Mouse (Mus musculus) intestine, embryonic 15.5 days (tissue): ENCODE data around the gene Havcr2. TPM values are rescaled to one million over a fixed set of nuclear protein-coding genes. Genes with fewer than 3 reads are reported as not detected.

ENCODE experiments used
- ATAC-seq: fragments of 200-750 bp; cut with Nextera tagmentation; 2 replicates; pipeline ENCODE4 v1.8.0; 2017; ENCODE audit warnings: moderate TSS enrichment, moderate library complexity
- H3K27ac ChIP-seq: fragments of 300-500 bp; sonication (generic); 2 replicates; pipeline ENCODE4 v1.5.1; 2015; ENCODE audit warnings: mild to moderate bottlenecking, inconsistent platforms
- H3K27me3 ChIP-seq: fragments of 300-500 bp; sonication (generic); replicated peaks from 2 replicates; pipeline ENCODE4 v1.6.1; 2015; ENCODE audit warnings: inconsistent platforms
- H3K36me3 ChIP-seq: fragments of 300-500 bp; sonication (generic); 2 replicates; pipeline ENCODE4 v1.6.1; 2015; ENCODE audit warnings: inconsistent platforms
- H3K4me1 ChIP-seq: fragments of 300-500 bp; sonication (generic); replicated peaks from 2 replicates; pipeline ENCODE4 v1.6.1; 2015; ENCODE audit warnings: inconsistent platforms
- H3K4me2 ChIP-seq: fragments of 300-500 bp; sonication (generic); replicated peaks from 2 replicates; pipeline ENCODE4 v1.6.1; 2015; ENCODE audit warnings: mild to moderate bottlenecking, inconsistent platforms
- H3K4me3 ChIP-seq: fragments of 300-500 bp; sonication (generic); replicated peaks from 2 replicates; pipeline ENCODE4 v1.5.1; 2015; ENCODE audit warnings: inconsistent platforms
- H3K9ac ChIP-seq: fragments of 300-500 bp; sonication (generic); 2 replicates; pipeline ENCODE4 v1.6.1; 2015; ENCODE audit warnings: inconsistent platforms
- H3K9me3 ChIP-seq: fragments of 300-500 bp; sonication (generic); 2 replicates; pipeline ENCODE4 v1.6.1; 2016; ENCODE audit warnings: inconsistent platforms
- WGBS: fragments of 180-500 bp; shearing (Covaris S2); methylation state at CpG from one replicate; pipeline ENCODE4 v1.1.7; 2015; 5-methylcytosine and 5-hydroxymethylcytosine counted together
- polyA plus RNA-seq: library from polyadenylated mRNA; unstranded; fragments of >200 nt; fragmentation: Nextera tagmentation; extraction: Ambion mirVana; gene quantifications from 2 replicates; pipeline ENCODE4 v1.2.1, GENCODE M21; 2015

Havcr2 gene
- polyA plus RNA-seq, 1 experiment from 2014 or later = 0.08 TPM

DNA sequence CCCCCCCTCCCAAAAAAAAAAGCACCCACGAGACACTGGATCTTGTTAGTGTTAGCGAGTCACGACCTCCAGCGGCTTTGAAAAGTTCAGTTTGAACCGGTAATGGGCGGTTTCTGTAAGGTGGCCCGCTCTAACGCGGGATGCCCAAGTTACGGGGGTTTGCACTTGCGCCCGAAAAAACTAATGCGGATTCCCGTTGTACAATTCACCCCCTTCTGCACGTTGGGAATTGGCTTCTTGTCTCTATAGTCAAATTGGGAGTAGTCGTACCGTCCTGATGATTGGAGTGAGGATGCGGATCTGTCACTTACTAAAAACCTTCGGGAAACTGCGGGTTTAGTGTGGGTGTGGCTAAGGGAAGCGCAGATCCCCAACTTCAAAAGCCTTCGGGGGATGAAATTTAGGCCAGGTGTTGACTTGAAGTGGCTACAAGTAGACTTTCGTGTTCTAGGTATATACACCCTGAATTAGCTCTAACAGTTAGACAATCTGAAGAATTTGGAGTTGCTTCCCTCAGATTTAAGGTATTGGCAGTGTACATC lies 17.2 kb upstream of the Havcr2 start:
- H3K27ac ChIP-seq = peak overlapping the region; percentile 92; the same call in 1 of the 2 replicates
- WGBS = 1% methylated on average over 23 of the region's 23 CpGs
- no peak; the same call in 1 of the 2 replicates for ATAC-seq

DNA sequence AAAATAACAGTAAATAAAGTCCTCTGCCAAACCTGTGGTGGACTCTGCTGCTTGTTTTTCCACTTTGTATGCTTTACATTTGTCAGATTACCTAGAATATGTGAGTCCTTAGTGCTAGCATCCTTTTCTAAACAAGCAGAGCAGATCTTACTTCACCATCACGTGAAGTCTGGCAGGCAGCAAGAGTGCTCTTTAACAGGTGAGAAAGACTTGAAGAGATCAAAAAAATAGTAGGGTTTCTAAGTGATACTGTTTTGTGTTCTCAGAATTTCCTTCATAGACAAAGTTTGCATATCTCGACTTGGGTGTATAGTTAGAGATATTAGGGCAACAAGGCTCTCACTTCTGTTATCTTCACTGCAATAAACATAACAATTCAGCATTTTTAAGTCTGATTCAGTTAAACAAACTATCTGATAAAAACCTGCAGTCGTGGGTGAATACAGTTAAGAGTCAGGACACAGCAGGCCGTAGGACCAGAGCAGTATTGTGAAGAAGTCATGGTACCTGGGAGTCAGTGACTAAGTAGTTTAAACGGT lies 15.7 kb upstream of the Havcr2 start:
- H3K27me3 ChIP-seq = no peaks in the 10 kb centered on the region
- no peak overlapping the region for H3K9ac ChIP-seq
- no peak for ATAC-seq
- H3K4me1 ChIP-seq = peaks cover 3% of the 10 kb centered on the region; the same call in 1 of the 2 replicates
- 75% methylated on average over 5 of the region's 5 CpGs for WGBS
- no peaks in the 10 kb centered on the region; the same call in 1 of the 2 replicates for H3K36me3 ChIP-seq
- H3K4me3 ChIP-seq = no peak overlapping the region
- no peaks in the 10 kb centered on the region for H3K9me3 ChIP-seq
- H3K4me2 ChIP-seq = no peak overlapping the region
- H3K27ac ChIP-seq = no peak overlapping the region

More for the DNA sequence above, 17.2 kb upstream of the Havcr2 start:
- H3K4me1 ChIP-seq = peaks cover 3% of the 10 kb centered on the region; the same call in 1 of the 2 replicates
- H3K9me3 ChIP-seq = no peaks in the 10 kb centered on the region
- no peaks in the 10 kb centered on the region for H3K36me3 ChIP-seq
- H3K4me3 ChIP-seq = peak overlapping the region; percentile 77
- peak overlapping the region; percentile 70 for H3K4me2 ChIP-seq
- no peaks in the 10 kb centered on the region for H3K27me3 ChIP-seq
- peak overlapping the region; percentile 89 for H3K9ac ChIP-seq

DNA sequence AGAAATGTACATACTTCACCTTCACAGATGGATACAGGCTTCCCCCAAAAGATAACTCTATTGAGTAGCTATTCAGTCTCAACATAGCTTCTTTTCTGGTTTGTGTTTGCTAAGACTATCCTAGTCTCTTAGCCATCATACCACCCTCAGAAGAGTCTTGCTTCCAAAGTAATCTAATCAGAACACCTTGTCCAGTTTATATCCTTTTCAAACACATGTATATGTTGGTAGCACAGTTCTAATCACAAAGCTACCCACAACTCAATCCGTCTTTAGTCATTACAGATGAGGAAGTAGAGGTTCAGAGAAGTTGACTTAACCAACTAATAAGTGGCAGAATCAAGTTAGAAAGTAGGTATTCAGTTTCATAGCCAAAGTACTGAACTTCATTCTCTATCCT lies 13.0 kb upstream of the Havcr2 start:
- Histone ChIP-seq H3K4me2 (no peak overlapping the region), H3K4me1 (peaks cover 3% of the 10 kb centered on the region; the same call in 1 of the 2 replicates), H3K36me3 (no peaks in the 10 kb centered on the region; the same call in 1 of the 2 replicates), H3K27me3 (no peaks in the 10 kb centered on the region), H3K9ac (no peak overlapping the region), H3K9me3 (no peaks in the 10 kb centered on the region), H3K27ac (no peak overlapping the region), H3K4me3 (no peak overlapping the region)
- WGBS = 84% methylated on average over 1 of the region's 1 CpGs
- ATAC-seq = no peak

DNA sequence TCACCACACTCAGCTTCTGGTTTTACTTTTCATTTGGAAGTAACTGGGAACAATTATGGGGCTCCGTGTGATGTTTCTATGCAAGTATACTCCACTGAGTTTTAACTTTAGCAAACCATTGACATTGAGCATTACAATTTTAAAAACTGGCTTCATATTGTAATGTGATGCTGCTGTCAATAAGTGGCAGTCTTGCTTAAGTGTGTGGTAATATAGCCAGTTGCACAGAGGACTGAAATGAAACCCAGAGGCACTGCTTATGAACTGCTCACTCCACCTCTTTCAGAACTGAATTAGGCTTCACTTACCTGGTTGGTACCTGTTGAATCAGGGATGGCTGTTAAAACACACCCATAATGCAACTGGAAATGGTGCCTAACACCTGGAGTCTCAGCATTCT lies 11.6 kb upstream of the Havcr2 start:
- Histone ChIP-seq H3K9ac (no peak overlapping the region), H3K4me2 (no peak overlapping the region), H3K27me3 (no peaks in the 10 kb centered on the region), H3K27ac (no peak overlapping the region), H3K36me3 (no peaks in the 10 kb centered on the region; the same call in 1 of the 2 replicates), H3K4me1 (no peaks in the 10 kb centered on the region), H3K9me3 (no peaks in the 10 kb centered on the region), H3K4me3 (no peak overlapping the region)
- WGBS = 87% methylated on average over 1 of the region's 1 CpGs
- no peak for ATAC-seq

DNA sequence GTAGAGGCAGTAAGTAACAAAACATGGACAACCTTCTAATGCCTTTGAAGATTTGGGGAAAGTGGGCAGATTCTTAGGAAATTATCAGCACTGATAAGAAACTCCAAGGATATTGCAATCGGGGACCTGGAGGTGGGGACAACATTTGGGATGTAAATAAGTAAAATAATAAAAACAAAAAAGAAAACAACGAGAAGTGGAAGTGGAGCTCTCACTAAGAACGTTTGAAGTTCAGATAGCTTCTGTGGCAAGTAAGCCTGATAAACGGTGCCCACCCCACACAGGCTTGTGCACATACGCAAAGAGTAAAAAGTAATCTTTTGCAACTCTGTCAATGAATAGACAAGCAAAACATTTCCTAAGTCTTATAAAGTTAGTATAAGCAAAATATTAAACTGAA lies 10.8 kb upstream of the Havcr2 start:
- no peak overlapping the region for H3K4me3 ChIP-seq
- H3K9me3 ChIP-seq = no peaks in the 10 kb centered on the region
- H3K27me3 ChIP-seq = no peaks in the 10 kb centered on the region
- no peaks in the 10 kb centered on the region for H3K4me1 ChIP-seq
- H3K36me3 ChIP-seq = no peaks in the 10 kb centered on the region; the same call in 1 of the 2 replicates
- no peak for ATAC-seq
- no peak overlapping the region for H3K9ac ChIP-seq
- no peak overlapping the region for H3K4me2 ChIP-seq
- 80% methylated on average over 5 of the region's 5 CpGs for WGBS
- H3K27ac ChIP-seq = no peak overlapping the region

DNA sequence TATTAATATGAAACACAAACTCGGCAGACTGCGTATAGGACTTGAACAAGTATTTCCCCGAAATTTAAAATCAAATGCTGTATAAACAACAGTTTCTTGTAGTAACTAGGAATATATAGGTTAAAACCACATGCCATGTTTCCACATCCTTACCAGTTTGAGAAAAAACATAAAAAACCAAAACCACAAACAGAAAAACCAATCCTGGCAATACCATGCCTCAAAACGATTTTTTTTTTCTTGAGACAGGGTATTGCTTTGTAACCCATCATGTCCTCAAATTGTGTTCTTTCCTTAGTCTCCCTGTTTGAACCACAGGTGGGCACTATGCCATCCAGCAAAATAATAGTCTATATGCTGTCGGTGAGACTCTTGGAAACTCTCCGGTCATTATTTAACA lies 8.6 kb upstream of the Havcr2 start:
- Histone ChIP-seq H3K9me3 (no peaks in the 10 kb centered on the region), H3K4me1 (no peaks in the 10 kb centered on the region), H3K9ac (no peak overlapping the region), H3K27me3 (no peaks in the 10 kb centered on the region), H3K27ac (no peak overlapping the region), H3K4me3 (no peak overlapping the region), H3K4me2 (no peak overlapping the region), H3K36me3 (no peaks in the 10 kb centered on the region; the same call in 1 of the 2 replicates)
- 88% methylated on average over 6 of the region's 6 CpGs for WGBS
- no peak for ATAC-seq

DNA sequence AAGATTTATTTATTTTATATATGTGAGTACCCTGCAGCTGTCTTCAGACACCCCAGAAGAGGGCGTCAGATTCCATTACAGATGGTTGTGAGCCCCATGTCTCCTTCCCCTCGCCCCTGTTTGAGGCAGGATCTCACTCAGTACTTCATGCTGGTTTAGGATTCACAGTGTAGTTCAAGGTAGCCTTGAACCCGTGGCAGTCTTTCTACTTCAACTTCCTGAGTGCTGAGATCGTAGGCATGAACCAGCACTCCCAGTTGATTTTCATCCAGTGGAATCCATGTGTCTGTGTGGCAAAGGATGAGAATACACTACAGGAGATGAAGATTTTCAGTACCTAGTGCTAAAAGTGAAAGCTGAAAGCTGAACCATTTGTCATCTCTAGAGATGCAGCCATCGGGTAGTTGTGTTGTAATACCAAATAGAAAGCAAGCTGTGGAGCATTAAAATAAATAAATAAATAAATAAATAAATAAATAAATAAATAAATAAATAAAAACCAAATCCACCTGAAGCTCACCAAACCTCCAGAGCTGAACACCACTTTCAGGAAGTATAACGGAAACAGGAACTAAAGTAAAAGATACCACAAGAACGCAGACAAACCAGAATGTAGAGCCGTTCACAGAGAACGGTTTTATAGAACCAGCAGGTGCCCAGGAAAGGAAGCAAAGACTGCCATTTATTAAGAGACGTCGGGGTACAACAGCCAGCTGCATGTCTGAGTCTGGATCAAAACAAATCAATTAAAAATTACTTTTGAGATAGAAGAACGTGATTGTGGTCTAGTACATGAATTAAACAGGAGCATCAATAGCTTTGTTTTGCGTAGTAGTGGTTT lies 6.9 kb upstream of the Havcr2 start:
- Histone ChIP-seq H3K4me3 (no peak overlapping the region), H3K4me1 (no peaks in the 10 kb centered on the region), H3K27me3 (no peaks in the 10 kb centered on the region), H3K36me3 (no peaks in the 10 kb centered on the region; the same call in 1 of the 2 replicates), H3K9me3 (no peaks in the 10 kb centered on the region), H3K9ac (no peak overlapping the region), H3K27ac (no peak overlapping the region), H3K4me2 (no peak overlapping the region)
- ATAC-seq = no peak
- WGBS = 77% methylated on average over 13 of the region's 13 CpGs

DNA sequence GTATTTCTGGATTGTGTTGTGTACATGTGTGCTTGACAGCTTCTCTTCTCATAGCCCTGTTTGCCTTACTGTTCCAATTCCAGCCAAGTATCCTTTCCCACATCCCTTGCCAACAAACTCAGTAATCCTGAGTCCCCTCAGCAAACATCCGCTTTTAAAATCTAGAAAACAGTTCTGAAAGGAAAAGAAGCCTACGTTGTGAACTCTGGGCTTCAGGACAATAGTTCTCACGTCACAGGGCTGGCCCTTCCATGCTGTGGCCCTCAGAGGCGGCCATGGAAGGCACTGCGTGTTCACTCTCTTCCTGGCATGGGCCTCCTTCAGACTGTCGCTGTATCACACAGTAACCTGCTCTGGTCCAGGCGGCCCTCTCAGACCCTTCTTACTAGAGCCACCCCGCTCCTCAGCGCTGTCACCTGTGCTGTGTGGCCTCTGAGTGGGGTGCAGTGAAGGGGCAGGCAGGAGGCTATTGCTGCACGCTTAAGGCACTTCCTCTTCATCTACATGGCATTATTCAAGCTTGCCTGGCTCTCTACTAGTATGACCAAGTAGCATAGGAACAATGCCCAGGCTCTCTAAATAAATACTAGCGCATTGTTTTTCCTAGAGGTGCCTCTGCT lies 5.2 kb upstream of the Havcr2 start:
- no peak overlapping the region for H3K4me3 ChIP-seq
- H3K36me3 ChIP-seq = no peaks in the 10 kb centered on the region
- no peak overlapping the region for H3K4me2 ChIP-seq
- H3K27me3 ChIP-seq = no peaks in the 10 kb centered on the region
- H3K4me1 ChIP-seq = no peaks in the 10 kb centered on the region
- H3K9me3 ChIP-seq = no peaks in the 10 kb centered on the region
- H3K27ac ChIP-seq = no peak overlapping the region
- 75% methylated on average over 11 of the region's 11 CpGs for WGBS
- ATAC-seq = no peak
- H3K9ac ChIP-seq = no peak overlapping the region

DNA sequence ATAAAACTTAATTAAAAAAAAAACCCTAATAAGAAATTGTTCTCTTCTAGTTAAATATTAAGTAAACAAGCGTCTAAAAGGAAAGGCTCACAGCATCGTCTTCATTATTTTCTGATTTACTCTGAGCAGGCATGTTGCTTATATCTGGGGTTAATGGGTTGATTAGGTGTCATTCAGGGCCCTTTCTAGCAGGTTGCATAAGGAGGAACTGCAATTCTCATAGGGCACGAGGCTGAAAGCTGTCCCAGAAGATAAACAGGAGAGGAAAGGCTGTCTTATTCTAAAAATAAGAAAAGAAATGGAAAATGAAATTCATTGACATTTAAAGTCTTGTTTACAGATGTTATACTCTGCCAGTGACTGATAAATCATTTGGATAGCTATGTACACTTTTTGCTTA lies 5.2 kb downstream of the Havcr2 start:
- Histone ChIP-seq H3K27me3 (no peaks in the 10 kb centered on the region), H3K9me3 (no peaks in the 10 kb centered on the region), H3K27ac (no peak overlapping the region), H3K4me1 (no peaks in the 10 kb centered on the region), H3K36me3 (no peaks in the 10 kb centered on the region), H3K4me3 (no peak overlapping the region), H3K4me2 (no peak overlapping the region), H3K9ac (no peak overlapping the region)
- no peak for ATAC-seq
- WGBS = 71% methylated on average over 3 of the region's 3 CpGs

DNA sequence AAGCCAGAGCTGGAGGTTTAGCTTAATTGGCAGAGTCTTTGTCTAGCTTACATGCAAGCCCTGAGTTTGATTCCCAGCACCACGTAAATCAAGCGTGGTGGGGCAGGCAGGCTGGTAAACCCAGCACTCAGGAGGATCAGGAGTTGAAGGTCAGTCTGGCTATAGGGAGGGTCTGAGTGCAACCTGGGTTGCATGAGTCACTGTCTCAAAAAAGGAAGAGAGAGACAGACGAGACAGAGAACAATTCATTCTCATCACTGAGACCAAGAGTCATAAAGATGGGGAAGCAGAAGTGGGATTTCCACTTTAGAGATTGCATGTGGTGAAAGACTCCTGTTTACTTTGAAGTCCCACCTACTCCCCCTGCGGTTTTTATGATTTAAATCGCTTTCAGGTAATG lies 6.6 kb downstream of the Havcr2 start:
- WGBS = 69% methylated on average over 5 of the region's 5 CpGs
- no peaks in the 10 kb centered on the region for H3K27me3 ChIP-seq
- no peak overlapping the region for H3K4me3 ChIP-seq
- H3K36me3 ChIP-seq = no peaks in the 10 kb centered on the region
- no peaks in the 10 kb centered on the region for H3K9me3 ChIP-seq
- no peak overlapping the region for H3K9ac ChIP-seq
- no peak for ATAC-seq
- no peak overlapping the region for H3K4me2 ChIP-seq
- H3K4me1 ChIP-seq = no peaks in the 10 kb centered on the region
- H3K27ac ChIP-seq = no peak overlapping the region

DNA sequence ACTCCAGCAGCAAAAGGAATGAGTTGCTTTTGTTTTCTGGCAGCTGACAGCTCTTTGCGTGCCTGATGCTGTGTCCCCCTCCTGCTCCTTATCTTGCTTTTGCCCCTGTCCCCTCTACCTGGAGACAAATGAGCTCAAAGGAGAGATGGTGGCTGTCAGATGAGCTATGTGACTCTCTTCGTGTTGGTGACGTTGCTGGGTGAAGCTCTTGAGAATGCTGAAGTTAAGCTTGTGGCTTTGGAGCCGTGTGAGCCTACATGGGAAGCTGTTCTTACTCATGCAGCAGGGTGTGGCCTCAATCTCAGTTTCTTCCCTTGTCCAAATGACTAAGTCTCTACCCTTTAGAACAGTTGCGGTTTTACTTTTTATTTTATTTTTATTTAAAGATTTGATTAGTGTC lies 7.2 kb downstream of the Havcr2 start:
- WGBS = 54% methylated on average over 5 of the region's 5 CpGs
- no peak overlapping the region for H3K4me2 ChIP-seq
- H3K27me3 ChIP-seq = no peaks in the 10 kb centered on the region
- no peaks in the 10 kb centered on the region for H3K36me3 ChIP-seq
- no peak overlapping the region for H3K4me3 ChIP-seq
- no peak overlapping the region for H3K9ac ChIP-seq
- H3K4me1 ChIP-seq = no peaks in the 10 kb centered on the region
- no peak overlapping the region for H3K27ac ChIP-seq
- H3K9me3 ChIP-seq = no peaks in the 10 kb centered on the region
- ATAC-seq = no peak

DNA sequence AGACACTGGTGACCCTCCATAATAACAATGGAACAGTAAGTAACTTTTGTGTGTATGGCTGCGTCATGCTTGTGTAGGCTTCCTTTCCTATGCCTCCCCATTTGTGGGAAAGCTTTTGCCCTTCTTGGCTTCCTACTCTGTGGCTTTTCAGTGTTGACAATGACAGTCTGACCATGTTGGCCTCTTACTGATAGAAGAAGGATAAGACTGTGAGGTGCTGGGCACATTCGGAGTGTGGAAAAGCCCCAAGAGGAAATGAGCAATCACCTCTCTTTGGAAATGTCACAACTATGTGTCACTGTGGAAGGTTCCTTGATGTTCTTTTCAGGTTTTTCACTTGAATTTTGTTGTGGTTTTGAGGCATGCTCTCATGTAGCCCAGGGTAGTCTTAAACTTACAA lies 12.1 kb downstream of the Havcr2 start:
- no peak for ATAC-seq
- WGBS = 90% methylated on average over 2 of the region's 2 CpGs

More for the DNA sequence above, 12.1 kb downstream of the Havcr2 start:
- no peak overlapping the region for H3K4me3 ChIP-seq
- H3K27ac ChIP-seq = no peak overlapping the region
- no peaks in the 10 kb centered on the region for H3K4me1 ChIP-seq
- no peaks in the 10 kb centered on the region for H3K9me3 ChIP-seq
- H3K4me2 ChIP-seq = no peak overlapping the region
- H3K27me3 ChIP-seq = no peaks in the 10 kb centered on the region
- H3K36me3 ChIP-seq = no peaks in the 10 kb centered on the region
- H3K9ac ChIP-seq = no peak overlapping the region
